Mouse (Mus musculus) gastrocnemius, postnatal 25 days (tissue): Measurements from ENCODE around the gene Arhgef16. TPM values are rescaled to one million over a fixed set of nuclear protein-coding genes. Genes with fewer than 3 reads are reported as not detected.

Source experiments
- DNase-seq: peaks from one replicate; pipeline ENCODE4 v3.0.0; 2022
- long read RNA-seq, 2 experiments: library from polyadenylated mRNA; stranded (forward); transcript quantifications; one replicate each; pipeline ENCODE4 v2.0.0; 2021
- total RNA-seq, 2 experiments: library from RNA; stranded (reverse); gene quantifications; 1 replicate in 1 of 2; 2 replicates in 1 of 2; pipeline ENCODE4 v1.2.3; 2021

Arhgef16 gene
- under 1 TPM; 0.23 to 0.43 TPM for total RNA-seq
- long read RNA-seq, experiment 1 = 0 reads
- long read RNA-seq, experiment 2 = 0 reads

DNA sequence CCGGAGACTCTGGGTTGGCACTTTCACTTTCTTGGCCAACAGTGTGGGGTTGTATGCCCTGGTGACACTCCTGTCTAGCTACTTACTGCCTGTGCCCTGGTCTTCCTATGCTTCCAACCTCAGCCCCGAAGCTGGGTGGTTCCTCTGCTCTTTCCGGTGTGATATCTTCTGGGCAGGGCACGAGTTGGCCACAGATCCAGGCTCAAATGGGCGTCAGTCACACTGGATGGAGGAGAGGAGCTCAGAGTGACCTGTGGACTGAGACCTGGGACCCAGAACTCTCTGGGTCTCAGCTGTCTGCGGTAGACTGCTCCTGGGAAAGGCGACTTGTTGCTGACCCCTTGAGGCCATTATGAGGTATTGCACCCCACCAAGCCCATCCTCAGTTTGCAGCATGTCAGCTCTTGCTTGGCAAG, at the start of gene Arhgef16:
Gene Arhgef16, minus strand, starts transcription at position 211 of the 416 bp plus-strand sequence.
- no peak for DNase-seq

- no peak for DNase-seq
Measured at GRCm38 (mm10) chr4:154348197-154348786, 46.8 kb upstream of the Arhgef16 start.

DNA sequence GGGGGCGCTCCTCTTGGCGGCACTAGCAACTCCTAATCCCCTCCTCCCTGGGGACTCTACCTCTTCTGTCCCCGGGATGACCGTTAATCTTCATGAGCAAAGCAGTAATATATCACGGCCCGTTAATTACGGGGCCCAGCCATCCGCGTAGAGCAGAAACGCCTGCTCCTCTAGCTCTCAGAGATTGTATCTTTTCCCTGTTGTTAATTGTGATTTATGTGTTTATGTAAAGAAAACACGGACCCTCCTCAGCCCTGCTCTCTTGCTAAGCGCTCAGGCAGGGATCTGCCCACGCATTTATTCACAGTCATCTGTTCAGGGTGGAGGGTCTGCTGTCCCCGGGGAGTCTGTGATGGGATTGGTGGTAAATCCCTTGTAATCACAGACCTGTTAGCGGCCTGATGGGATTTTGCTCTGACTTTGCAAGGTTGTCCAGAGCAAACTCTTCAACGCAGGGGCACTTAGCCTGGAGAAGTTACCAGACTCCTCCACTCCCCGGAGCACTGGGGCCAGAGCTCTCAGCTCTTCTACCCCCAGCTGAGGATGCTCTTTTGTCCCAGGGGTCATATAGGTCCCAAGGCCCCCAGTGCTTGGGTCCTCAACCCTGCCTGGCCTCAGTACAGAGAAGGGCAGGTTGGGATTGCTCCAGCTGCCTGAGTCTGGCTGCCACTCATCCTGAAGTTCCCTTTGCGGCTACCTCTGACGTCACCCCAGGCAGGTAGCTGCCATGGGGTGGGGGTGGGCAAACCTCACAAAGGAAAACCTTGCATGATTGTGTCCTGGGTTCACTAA, 45.5 kb upstream of the Arhgef16 start:
- DNase-seq = no peak

DNA sequence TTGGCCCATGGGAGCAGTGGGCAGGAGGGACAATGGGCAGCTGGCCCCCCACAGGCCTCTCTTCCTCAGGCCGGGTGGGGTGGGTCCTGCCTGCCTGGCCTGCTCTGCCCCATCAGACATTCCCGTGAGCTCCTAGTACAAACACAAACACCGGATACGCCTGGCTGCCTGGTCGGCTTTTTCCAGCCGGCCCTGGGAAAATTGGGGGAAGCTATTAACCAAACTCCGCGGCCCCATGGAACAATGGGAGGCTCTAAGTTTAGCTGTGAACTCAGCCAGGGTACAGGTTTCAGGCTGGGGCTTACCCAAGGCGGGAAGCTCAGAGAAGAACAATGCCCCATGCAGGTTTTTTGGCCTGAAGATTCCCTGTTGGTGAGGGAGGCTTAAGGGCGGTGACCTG, 35.2 kb upstream of the Arhgef16 start:
- peak; percentile 57 for DNase-seq

GRCm38 (mm10) chr4:154335761-154336160, 34.3 kb upstream of the Arhgef16 start, which contains the start of gene B230104I21Rik:
B230104I21Rik (plus strand) TSS chr4:154336127.
- no peak for DNase-seq

- peak; percentile 36 for DNase-seq
Measured at GRCm38 (mm10) chr4:154334699-154335402, 33.4 kb upstream of the Arhgef16 start.

DNA sequence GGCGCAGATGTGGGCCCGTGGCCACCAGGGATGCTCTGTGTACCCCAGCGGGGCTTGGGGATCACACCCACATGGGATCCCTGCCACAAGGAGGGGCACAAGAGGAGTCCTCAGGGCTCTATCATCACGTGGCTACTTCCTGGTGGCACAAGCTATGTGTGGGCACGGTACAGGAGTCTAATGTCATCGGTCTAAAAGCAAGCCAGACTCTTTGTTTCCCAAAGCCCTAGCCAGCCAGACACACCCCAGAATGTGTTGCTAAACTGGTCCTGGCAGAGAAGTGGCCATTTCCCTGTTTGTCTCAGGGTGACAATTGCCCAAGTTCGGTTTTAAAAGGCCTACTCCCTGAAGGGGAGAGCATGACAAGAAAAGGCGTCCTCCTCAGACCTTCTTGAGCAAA, 31.8 kb upstream of the Arhgef16 start:
- no peak for DNase-seq

GRCm38 (mm10) chr4:154331271-154331670, 29.8 kb upstream of the Arhgef16 start:
- DNase-seq = no peak

DNA sequence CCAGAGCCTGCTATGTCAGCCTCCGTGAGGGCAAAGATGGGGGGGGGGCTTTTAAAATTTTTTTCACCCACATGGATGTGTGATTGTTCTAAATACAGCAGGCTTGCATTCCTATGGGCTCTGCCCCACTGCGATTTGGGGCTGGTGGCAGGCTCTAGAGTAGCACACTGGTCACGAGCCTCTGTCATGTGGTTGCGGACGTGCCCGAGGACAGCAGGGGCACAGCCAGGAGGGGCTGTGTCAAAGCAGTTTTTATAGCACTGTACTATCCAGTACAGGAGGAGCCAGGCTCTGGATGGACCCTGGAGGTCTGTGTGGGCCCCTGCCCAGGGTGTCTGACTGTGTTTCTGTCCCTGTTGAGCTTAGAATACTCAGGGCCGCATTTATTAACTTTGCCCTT, 28.5 kb upstream of the Arhgef16 start:
- DNase-seq = no peak

DNA sequence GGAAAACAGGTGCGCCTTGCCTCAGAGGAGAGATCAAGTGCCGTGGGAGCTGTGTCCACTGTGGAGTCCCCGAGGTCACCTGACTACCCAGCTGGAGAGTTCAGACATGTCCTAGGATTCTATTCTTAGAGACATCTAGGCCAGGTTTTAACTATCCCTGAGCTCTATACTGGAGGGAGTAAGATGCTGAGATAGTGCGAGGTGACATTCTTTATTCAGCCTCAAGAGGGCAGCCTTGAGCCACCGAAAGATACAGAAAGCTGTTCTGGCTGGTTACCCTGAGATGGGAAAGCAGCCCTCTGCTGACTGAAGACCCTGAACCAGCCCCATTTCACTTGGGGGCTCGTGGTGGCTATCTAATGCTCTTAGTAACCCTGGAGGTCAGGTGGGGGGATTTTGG, 27.4 kb upstream of the Arhgef16 start:
- DNase-seq = no peak

GRCm38 (mm10) chr4:154328431-154328830, 27.0 kb upstream of the Arhgef16 start:
- no peak for DNase-seq

DNA sequence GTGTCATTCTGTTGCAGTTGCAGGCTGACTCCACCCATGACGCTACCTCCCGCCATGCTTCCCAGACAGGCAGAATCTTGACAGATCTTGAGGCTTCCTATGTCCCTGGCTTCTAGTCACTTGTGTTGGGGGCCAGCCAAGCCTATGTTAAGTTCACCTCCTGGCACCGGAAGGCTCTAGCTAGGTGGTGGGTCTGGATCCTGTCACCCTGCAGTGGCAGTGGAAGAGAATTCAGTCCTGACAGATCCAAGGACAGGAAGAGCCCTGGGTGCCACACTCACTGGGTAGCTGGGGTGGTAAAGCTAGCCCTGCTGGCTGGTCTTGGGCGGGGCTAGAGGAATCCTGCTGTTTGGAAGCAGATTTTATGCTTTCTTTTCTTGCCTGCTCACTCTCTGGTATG, 23.9 kb upstream of the Arhgef16 start:
- DNase-seq = no peak

- no peak for DNase-seq
Measured at GRCm38 (mm10) chr4:154313622-154313967, 12.1 kb upstream of the Arhgef16 start.

- DNase-seq = no peak
Measured at GRCm38 (mm10) chr4:154312935-154313621, 11.6 kb upstream of the Arhgef16 start.

GRCm38 (mm10) chr4:154312143-154312812, 10.8 kb upstream of the Arhgef16 start:
- DNase-seq = no peak

DNA sequence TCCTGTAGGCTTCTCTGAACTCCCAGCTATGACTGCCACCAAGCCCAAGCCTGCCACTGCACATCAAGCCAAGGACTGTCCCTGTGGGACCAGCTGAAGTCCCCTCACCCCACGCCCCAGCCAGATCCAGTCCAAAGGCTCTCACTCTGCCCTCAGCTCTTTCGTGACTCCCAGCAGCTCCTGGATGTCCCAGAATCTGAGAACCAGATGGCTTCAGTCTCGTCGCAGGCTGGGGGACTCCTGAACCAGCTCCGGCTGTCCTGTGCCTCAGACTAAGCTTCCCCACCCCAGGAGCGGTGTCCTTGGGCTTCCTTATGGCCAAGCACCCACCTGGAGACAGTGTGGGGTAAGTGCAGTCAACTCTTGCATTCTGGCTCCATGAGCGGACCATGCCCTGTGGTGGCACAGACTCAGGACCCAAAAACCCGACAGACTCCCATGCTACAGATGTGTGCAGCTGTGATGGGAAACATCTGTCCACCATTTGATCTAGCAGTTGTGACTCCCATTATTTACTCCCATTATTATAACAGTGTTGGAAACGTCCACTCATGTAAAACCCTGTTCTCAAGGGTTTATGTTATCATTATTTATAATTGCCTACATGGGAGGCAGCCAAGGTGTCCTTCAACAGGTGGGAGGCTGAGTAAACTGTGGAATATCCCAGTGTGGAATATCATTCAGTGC, 9.2 kb upstream of the Arhgef16 start:
- DNase-seq = no peak

DNA sequence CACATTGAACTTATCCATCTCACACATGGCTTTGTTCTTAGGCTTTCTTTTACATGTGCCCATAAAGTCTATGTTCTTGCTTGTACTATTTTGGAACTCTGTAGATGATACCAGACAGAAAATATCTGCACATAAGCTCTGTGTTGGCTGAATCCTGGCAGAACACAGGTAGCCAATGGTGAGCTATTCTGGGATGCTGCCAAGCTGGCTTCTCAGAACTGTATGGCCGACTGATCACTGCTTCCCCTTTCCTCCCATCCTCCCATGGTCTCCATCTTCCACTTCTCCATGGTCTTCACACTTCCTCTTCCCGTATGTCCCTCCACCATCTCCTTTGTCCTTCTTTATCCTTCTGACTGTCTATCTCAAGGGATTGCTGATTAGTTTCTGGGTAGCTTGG, 7.7 kb upstream of the Arhgef16 start:
- no peak for DNase-seq

GRCm38 (mm10) chr4:154299541-154300271, 1.8 kb downstream of the Arhgef16 start:
- DNase-seq = no peak

- DNase-seq = no peak
Measured at GRCm38 (mm10) chr4:154297761-154298160, 3.7 kb downstream of the Arhgef16 start.

DNA sequence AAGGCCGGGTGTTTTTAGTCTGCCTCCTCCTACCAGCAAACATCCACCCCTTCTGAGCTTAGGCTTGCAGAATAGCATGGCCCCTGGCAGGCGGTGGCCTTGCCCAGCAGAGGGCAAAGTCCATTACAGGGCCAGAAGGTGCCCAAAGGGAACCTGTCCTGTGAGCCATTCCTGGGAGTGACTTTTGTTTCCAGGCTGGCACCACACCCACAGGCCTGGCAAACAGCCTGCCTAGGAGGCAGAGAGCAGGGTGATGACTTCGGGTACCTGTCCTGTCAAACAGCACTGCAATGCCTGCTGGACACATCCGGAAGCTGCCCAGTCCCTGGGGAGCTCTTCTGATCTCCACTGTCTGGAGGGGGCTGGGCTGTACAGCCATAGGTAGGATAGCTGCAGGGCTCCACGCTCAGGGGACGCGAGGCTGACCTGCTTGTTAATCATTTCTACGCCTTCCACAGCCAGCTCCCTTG, 7.2 kb downstream of the Arhgef16 start:
- no peak for DNase-seq
